Mouse (Mus musculus) fibroblast of lung, adult 2 months (primary cell): ENCODE data around the gene Zfp867.

ENCODE experiments used
- DNase-seq: peaks from one replicate; pipeline ENCODE4 v3.0.0-alpha.2; 2011; ENCODE audit warnings: low read depth

Gene Zfp867

GRCm38 (mm10) chr11:59458973-59459372 is 13.3 kb downstream of the Zfp867 start:
- DNase-seq, result peak; percentile 97

- no peak for DNase-seq
Observed at GRCm38 (mm10) chr11:59456891-59457290, 15.4 kb downstream of the Zfp867 start.

GRCm38 (mm10) chr11:59456346-59456745 is 15.9 kb downstream of the Zfp867 start:
- DNase-seq, result no peak

GRCm38 (mm10) chr11:59451086-59451485 is 21.2 kb downstream of the Zfp867 start, which contains the start of gene Snap47:
TSS of gene Snap47 (minus strand) at chr11:59451186.
- no peak for DNase-seq

GRCm38 (mm10) chr11:59450230-59450771 is 22.0 kb downstream of the Zfp867 start:
- no peak for DNase-seq

DNA sequence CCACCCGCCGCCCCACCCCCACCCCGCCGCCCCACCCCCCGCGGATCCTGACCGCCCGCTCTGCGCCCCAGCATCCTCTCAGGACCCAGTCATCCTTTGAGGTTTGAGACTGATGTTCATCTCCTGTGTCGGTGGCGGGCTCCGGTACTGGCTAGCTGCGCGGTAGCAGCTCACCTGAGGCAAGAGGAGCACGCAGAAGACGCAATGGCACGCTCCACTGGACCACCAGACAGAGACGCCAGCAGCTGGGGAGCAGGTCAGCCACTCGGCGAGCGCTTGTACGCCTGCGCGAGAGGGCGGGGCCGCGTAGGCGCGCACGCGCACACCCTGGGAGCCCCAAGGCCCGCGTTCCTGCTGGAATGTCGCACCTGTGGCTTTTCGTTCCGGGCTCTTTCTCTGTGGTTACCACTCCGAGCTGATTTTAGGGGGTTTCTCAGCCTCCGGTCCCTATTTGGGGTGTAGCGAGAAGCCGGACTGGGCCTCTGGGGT is 22.5 kb downstream of the Zfp867 start, which contains the start of gene Jmjd4:
Jmjd4 (plus strand) TSS at position 305 of the 489 bp plus-strand sequence.
- DNase-seq, result peak; percentile 76

- no peak for DNase-seq
Observed at GRCm38 (mm10) chr11:59443102-59443501, 29.2 kb downstream of the Zfp867 start.

GRCm38 (mm10) chr11:59437954-59438353 is 34.3 kb downstream of the Zfp867 start:
- no peak for DNase-seq

DNA sequence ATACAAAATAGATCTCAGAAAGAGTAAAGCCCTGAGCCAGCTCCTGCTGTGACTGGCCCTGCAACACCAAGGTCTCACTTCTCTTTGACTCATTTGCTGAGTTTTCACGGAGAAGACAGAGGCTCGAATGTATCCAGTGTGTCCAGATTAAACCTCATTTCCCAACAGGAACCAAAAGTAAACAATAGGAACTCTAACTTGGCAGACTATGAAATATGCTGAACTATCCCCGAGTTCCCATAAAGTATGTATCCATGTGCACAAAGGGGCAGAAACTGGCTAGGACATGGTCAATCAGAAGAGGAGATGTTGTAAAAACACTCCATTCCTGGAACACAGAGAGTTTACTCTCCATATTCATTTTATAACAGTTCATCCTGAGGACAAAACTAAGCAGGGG is 40.0 kb downstream of the Zfp867 start:
- DNase-seq, result no peak

DNA sequence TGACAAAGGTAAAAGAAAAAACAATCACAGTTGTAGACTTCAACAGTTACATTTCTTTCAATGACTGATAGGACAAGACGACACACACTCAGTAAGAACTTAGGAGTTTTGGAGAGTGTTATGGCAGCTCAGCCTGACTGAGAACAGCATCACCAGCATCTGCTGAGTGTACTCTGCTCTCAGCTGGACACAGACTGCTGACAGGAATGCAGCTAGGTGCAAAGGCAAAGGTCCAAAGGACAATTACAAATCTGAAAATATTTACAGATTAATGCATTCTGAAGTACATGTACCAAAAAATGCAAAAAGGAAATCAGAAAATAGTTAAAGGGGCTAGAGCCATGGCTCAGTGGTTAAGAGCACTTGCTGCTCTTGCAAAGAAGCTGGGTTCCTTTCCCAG is 42.3 kb downstream of the Zfp867 start:
- DNase-seq, result no peak

- DNase-seq, result no peak
Observed at GRCm38 (mm10) chr11:59428057-59428660, 44.1 kb downstream of the Zfp867 start.

DNA sequence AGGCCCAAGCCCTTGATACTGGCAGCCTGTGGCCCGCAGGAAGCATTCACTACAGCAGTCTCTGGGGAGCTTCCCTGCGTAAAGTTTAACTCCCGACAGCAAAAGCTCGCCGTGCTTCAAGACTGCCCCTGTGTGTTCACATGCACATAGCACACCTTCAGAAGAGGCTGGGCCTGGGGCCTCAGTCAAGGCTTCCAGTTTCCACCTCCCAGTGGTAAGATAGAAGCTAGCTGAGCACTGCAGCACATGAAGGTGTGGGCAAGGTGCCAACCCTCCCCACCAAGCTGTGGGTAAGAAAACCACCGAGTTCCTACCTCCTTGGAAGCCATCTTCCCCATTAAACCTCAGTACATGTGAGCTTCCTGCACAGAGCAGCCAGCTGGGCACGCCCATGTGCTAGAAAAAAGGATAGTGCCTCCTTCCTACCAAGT is 46.6 kb downstream of the Zfp867 start:
- DNase-seq, result no peak

GRCm38 (mm10) chr11:59423010-59423588 is 49.2 kb downstream of the Zfp867 start:
- DNase-seq, result no peak

- no peak for DNase-seq
Observed at GRCm38 (mm10) chr11:59421967-59422366, 50.3 kb downstream of the Zfp867 start.

- DNase-seq, result no peak
Observed at GRCm38 (mm10) chr11:59421436-59421835, 50.8 kb downstream of the Zfp867 start.

DNA sequence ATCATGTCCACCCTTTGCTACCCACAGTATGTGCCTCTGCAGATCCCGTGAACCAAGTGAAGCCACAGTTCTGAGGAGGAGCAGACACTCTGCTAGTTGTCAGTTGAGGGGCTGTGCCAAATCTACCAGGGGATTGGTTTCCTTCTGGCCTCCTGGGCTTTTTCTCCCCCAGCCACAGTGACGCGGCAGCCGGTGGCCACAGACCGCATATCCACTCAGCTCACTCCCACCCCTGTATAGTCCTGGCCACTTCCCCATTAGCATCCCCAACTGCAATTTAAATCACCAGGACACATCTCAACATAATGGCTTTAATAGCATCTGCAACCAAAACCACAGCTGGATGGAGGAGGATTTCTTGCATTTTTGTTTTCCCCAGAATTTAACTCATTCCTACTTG is 53.6 kb downstream of the Zfp867 start:
- no peak for DNase-seq

- DNase-seq, result no peak
Observed at GRCm38 (mm10) chr11:59412999-59413863, 59.0 kb downstream of the Zfp867 start.

- DNase-seq, result no peak
Observed at GRCm38 (mm10) chr11:59412058-59412457, 60.2 kb downstream of the Zfp867 start.
